Mouse (Mus musculus) embryonic fibroblast, embryonic 13.5 days (primary cell): ENCODE measurements around the gene Ankrd54.

Experiments used
- CTCF ChIP-seq: IDR thresholded peaks from 2 replicates; pipeline ENCODE4 v1.5.1; 2011; ENCODE audit warnings: mild to moderate bottlenecking, control low read depth, low read length, moderate library complexity, borderline replicate concordance; ENCODE audit not compliant: insufficient read depth
- POLR2A ChIP-seq: IDR thresholded peaks from 2 replicates; pipeline ENCODE4 v1.6.1; 2011; ENCODE audit warnings: low read depth, mild to moderate bottlenecking, control low read depth, low read length, moderate library complexity

DNA sequence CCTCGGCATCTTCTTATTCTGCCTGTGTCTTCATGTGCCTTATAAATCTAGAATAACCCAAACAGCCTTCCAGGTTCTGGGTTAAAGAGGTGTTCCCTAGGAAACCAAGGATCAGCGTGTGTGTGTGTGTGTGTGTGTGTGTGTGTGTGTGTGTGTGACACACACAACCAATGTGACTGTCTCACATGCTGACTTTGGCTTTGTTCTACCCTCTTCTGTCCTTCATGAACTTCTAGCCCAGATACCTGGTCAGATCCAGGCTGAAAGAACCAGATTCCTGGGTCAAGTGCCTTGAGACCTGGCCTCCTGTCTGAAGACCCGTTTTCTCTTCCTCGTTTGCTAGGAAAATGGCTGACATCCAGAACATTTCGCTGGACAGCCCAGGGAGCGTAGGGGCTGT, 21.1 kb downstream of the Ankrd54 start, which contains the start of gene Galr3:
- TF ChIP-seq CTCF: no peak
- no peak for TF ChIP-seq POLR2A
